Mouse (Mus musculus) B cell, adult 2 months (primary cell): ENCODE results near the gene Evx2.

Source experiments
- DNase-seq, 2 experiments: peaks; one replicate each; pipeline ENCODE4 v3.0.0; 2022

Gene Evx2

GRCm38 (mm10) chr2:74680561-74681398 lies 21.4 kb upstream of the Evx2 start:
- no peak for DNase-seq

- no peak for DNase-seq
Observed at GRCm38 (mm10) chr2:74679980-74680379, 20.6 kb upstream of the Evx2 start.

- DNase-seq = no peak
Observed at GRCm38 (mm10) chr2:74679596-74679971, 20.2 kb upstream of the Evx2 start.

- no peak for DNase-seq
Observed at GRCm38 (mm10) chr2:74678891-74679595, 19.7 kb upstream of the Evx2 start, which contains the start of gene Hoxd11. Gene Hoxd11 (plus strand): TSS chr2:74679557.

GRCm38 (mm10) chr2:74677106-74677505 lies 17.7 kb upstream of the Evx2 start:
- DNase-seq = no peak

- no peak for DNase-seq
Observed at GRCm38 (mm10) chr2:74676376-74677052, 17.2 kb upstream of the Evx2 start.

- DNase-seq = no peak
Observed at GRCm38 (mm10) chr2:74675666-74676282, 16.4 kb upstream of the Evx2 start.

GRCm38 (mm10) chr2:74674881-74675665 lies 15.7 kb upstream of the Evx2 start, which contains the start of gene Hoxd12:
Gene Hoxd12 (plus strand): TSS chr2:74675013.
- DNase-seq = no peak

- no peak for DNase-seq
Observed at GRCm38 (mm10) chr2:74673835-74674425, 14.6 kb upstream of the Evx2 start.

- DNase-seq = peak; percentile 63 to 70
Observed at GRCm38 (mm10) chr2:74672481-74673362, 13.4 kb upstream of the Evx2 start.

- DNase-seq = no peak
Observed at GRCm38 (mm10) chr2:74671847-74672246, 12.5 kb upstream of the Evx2 start.

- no peak for DNase-seq
Observed at GRCm38 (mm10) chr2:74670632-74671188, 11.4 kb upstream of the Evx2 start.

GRCm38 (mm10) chr2:74669650-74670235 lies 10.4 kb upstream of the Evx2 start:
- peak in 1 of 2 experiments; percentile 7 for DNase-seq

GRCm38 (mm10) chr2:74669230-74669578 lies 9.8 kb upstream of the Evx2 start:
- no peak for DNase-seq

- DNase-seq = peak; percentile 23 to 36
Observed at GRCm38 (mm10) chr2:74668370-74669229, 9.2 kb upstream of the Evx2 start.

GRCm38 (mm10) chr2:74667842-74668357 lies 8.5 kb upstream of the Evx2 start, which contains the start of gene Hoxd13:
Gene Hoxd13 (plus strand): TSS chr2:74668310.
- no peak for DNase-seq

GRCm38 (mm10) chr2:74667191-74667841 lies 8.0 kb upstream of the Evx2 start:
- peak in 1 of 2 experiments; percentile 14 for DNase-seq

GRCm38 (mm10) chr2:74666411-74666810 lies 7.1 kb upstream of the Evx2 start:
- DNase-seq = no peak
